Mouse (Mus musculus) v-Abl transformed pro-B cells (cell line): ENCODE measurements around the gene Parg.

Experiments used
- in situ Hi-C, 2 experiments: fragments of 400-800 bp; cut with MboI; formaldehyde crosslinking; loops; one replicate each; pipeline ENCODE4 v1.15.1; 2025; ENCODE audit not compliant: unreplicated experiment in 2 of 2

The Parg gene

DNA sequence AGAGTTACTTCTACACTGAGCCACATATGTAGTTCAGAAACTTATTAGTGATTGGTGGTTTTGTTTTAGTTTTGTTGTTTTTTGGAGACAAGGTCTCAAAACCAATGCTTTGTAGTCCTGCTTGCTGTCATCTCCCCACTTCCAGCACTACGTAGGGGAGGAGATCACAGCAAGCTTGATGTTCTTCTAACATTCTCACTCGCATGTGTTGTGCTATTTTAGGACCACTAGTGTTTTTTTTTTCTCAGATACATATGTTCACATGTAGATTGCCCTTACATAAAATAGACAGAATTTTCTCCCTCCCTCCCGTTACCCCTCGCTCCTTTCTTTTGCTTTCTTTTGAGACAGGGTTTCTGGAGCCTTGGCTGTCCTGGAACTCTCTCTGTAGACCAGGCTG is 31.6 kb upstream of the Parg start:
- in situ Hi-C loops: no loop called here

DNA sequence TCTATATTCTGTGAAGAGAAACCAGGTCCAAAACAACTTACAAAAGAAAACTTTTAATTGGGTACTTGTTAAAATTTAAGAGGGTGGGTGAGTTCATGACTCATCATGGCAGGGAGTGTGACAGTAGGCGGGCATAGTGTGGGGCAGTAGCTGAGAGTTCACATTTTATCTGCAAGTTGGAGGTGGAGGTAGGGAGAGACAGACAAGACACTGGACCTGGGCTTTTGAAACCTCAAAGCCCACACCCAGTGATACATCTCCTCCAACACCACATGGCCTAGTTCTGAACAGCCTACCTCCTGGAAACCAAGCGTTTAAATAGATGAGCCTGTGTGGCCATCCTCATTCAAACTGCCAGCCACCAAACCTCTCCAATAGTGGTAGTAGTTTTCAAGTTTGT is 26.4 kb upstream of the Parg start:
- in situ Hi-C loops: loop anchor here (25.0 kb wide), 2 partner anchors 513 to 813 kb away; no protein-coding TSS in a partner anchor

GRCm38 (mm10) chr14:32176590-32176989 is 25.2 kb upstream of the Parg start:
- in situ Hi-C loops: loop anchor here (25.0 kb wide), 2 partner anchors 514 to 814 kb away; no protein-coding TSS in a partner anchor

DNA sequence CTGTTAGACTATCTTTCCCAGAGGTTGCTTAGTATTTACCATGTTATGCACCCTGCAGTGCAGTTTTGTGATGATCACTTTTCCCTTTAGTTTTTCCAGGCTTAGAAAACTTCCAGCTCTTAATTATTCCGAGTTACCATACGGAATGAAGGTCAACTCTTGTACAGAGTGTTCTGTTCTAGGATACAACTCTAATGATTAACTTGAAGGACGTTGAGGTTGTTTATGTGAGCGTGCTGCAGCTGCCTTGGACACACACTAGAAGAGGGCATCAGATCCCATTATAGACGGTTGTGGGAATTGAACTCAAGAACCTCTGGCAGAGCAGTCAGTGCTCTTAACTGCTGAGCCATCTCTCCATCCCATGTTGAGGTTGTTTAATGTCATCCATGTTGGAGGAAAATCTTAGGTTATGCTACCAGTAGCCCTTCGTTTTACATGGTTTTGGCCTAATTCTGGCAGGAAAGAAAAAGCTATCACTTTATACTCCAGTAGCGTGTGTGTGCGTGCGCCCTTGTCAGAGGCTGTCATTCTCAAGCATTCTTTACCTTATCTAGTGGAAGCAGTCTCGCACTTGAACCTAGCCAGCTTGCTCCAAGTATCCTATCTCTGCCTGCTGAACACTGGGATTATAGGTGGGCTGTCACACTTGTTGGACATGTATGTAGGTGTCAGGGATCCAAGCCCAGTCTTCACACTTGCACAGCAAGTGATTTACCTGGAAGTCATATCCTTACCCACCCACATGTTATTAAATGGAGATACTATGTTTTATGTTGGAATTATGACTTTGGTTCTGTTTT is 22.2 kb upstream of the Parg start:
- in situ Hi-C loops: loop anchor here (25.0 kb wide), 2 partner anchors 517 to 817 kb away; no protein-coding TSS in a partner anchor

DNA sequence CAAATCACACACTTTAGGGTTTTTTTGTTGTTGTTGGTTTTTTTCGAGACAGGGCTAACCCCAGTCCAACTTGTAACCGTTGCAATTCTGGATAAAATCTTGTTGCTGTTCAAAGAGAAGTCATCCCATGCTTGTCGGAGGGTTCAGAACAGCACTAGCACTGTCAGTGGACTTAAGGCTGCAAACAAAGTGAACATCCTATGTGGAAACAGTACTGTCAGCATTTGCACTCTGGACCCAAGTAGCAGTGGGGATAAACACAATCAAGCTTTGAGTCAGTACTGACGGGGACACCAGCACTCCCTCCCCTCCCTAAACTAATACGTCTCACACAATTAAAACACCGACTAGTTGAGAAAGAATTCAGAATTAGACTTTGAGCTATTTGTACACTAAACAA is 20.9 kb upstream of the Parg start:
- in situ Hi-C loops: loop anchor here (25.0 kb wide), 2 partner anchors 519 to 819 kb away; no protein-coding TSS in a partner anchor

DNA sequence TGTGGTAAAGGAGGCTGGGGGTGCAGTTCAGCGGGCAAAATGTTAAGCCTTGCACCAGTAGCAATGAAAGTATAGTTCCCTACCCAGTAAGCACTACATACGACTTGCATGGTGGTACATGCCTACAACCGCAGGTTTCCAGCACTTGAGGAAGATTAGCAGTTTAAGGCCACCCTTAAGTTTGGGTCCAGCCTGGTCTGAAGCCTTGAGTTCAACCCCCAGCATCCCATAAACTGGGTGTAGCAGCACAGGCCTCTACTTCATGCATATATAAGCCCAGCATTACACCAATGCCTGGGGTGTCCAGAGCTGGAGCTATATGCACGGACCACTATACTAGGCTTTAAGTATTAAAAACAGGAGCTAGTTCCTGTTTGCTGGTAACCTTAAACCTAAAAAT is 17.9 kb upstream of the Parg start:
- in situ Hi-C loops: loop anchor here (25.0 kb wide), 2 partner anchors 522 to 822 kb away; no protein-coding TSS in a partner anchor

- in situ Hi-C loops: loop anchor here (5.0 to 25.0 kb wide), 8 partner anchors 66 to 829 kb away; partner anchors contain the start of genes Btd (in 1 of the 2), Dph3 (in 1 of the 2), Gm49387 (in 1 of the 2) and Hacl1 (in 1 of the 2)
These were observed 10.9 kb upstream of the Parg start for GRCm38 (mm10) chr14:32190627-32191391.

- in situ Hi-C loops: loop anchor here (5.0 to 25.0 kb wide), 8 partner anchors 67 to 830 kb away; partner anchors contain the start of genes Btd (in 1 of the 2), Dph3 (in 1 of the 2), Gm49387 (in 1 of the 2) and Hacl1 (in 1 of the 2)
These were observed 9.8 kb upstream of the Parg start for GRCm38 (mm10) chr14:32191926-32192325.

DNA sequence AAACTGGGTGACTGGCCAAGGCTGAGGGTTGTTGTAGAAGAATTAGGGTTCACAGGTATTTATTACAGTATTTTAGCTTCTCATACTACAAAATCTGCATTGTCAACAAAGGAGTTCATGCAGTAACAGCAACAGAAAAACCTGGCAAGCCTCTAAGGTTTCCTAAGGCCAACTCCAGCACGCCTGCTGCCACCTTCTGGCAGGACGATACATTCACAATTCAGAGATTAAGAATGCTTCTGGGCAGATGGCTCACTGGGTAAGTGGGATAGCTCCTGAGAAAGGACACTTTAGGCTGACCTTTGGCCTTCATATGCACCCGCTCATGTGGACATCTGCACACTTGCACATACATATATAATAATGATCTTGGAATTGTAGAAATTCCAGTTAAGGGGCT is 9.3 kb upstream of the Parg start:
- in situ Hi-C loops: loop anchor here (5.0 to 25.0 kb wide), 8 partner anchors 68 to 830 kb away; partner anchors contain the start of genes Btd (in 1 of the 2), Dph3 (in 1 of the 2), Gm49387 (in 1 of the 2) and Hacl1 (in 1 of the 2)

DNA sequence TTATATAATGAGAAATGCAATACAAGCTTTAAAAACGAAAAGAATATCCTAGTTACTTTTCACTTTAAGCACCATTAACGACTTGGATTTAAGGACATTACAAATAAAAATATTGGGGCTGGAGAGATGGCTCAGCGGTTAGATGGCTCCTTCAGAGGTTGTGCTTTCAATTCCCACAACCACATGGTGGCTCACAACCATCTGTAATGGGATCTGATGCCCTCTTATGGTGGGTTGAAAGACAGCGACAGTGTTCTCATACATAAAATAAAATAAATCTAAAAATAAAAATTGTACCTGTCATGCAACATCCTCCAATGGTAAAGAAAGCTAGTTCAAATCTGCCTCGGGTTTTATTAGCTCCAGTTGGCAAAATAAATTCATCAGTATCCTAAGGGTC is 8.2 kb upstream of the Parg start:
- in situ Hi-C loops: loop anchor here (5.0 to 25.0 kb wide), 8 partner anchors 69 to 831 kb away; partner anchors contain the start of genes Btd (in 1 of the 2), Dph3 (in 1 of the 2), Gm49387 (in 1 of the 2) and Hacl1 (in 1 of the 2)

DNA sequence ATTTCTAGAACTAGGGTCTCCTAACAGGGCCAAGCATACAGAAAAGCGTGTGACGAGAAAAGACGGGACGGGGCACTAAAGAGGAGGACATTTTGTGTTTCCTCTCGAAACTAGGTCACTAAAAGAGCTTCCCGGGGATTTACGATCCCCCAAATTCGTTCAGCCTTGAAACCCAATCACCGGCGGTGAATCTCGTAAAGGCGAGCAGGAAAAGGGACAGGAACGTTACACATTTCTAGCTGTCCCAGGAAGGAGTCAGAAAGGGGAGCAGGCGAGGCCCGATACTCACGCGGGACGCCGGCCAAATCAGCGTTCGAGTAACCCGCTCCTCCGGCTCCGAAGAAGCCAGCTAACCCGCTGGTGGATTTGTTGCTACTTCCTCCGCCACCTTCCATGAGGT is 395 bp upstream of the Parg start:
- in situ Hi-C loops: no loop called here

DNA sequence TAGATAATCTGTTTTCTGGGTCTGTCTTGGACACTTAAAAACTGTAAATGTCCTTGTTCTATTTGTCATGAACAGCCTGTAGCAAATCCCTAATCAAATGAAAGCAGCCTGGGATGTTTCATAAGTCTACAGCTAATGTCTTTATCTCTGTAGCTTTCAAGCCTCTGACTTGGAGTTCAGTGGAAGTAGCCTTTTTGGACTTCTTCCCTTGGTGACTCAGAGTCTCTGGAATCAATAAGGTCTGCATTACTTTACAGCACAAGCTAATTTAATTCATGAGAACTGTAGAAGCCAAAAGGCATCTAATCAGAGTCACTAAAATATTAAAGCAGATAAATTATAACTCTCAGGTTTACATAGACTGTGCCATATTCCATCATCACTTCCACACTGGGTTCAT is 24.9 kb downstream of the Parg start:
- in situ Hi-C loops: loop anchor here in 1 of 2 experiments (5.0 kb wide), 1 partner anchor 256 kb away; no protein-coding TSS in a partner anchor

DNA sequence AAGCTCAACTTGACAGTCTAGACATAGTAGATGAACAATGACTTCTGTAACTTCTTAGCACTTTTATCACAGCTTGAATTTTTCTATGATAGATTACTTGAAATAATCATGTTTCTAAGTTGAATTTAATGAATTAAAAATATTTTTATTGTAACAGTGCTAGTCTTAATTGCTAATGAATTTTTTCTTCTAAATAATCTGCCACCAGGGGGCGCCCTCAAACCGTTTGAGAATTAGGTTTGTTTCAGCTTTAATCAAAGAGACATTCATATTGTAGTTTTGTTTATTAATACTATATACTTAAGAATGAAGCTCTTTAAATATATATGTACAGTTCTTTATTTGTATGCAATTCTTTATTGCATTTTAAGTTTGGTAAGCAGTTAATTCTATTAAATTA is 27.2 kb downstream of the Parg start:
- in situ Hi-C loops: loop anchor here in 1 of 2 experiments (5.0 kb wide), 1 partner anchor 253 kb away; no protein-coding TSS in a partner anchor

GRCm38 (mm10) chr14:32242401-32242800 is 40.7 kb downstream of the Parg start:
- in situ Hi-C loops: loop anchor here in 1 of 2 experiments (5.0 kb wide), 1 partner anchor 230 kb away; no protein-coding TSS in a partner anchor

- in situ Hi-C loops: no loop called here
These were observed 44.3 kb downstream of the Parg start for GRCm38 (mm10) chr14:32246019-32246418.

GRCm38 (mm10) chr14:32249616-32250015 is 47.9 kb downstream of the Parg start:
- in situ Hi-C loops: loop anchor here in 1 of 2 experiments (25.0 kb wide), 1 partner anchor 738 kb away; the partner anchor contains the start of gene Lrrc18

DNA sequence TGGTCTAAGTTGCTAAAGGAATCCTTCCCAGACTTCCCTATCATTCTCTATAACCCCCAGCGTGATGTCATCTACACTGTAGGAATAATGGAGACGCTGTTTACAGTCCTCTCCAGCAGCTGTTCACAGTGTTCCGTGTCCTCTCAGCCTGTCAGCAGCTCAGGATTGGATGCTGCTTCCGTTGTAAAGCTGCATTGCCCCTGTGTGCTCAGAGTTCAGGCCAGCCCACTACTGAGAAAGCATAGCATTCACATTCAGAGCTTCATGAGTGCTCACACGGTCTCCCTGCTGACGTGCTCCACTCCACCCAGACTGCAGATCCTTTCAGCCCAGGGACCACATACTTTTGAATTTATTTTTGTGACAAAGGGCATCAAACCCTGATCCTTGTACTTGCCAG is 59.1 kb downstream of the Parg start:
- in situ Hi-C loops: loop anchor here in 1 of 2 experiments (25.0 kb wide), 1 partner anchor 726 kb away; the partner anchor contains the start of gene Lrrc18

- in situ Hi-C loops: loop anchor here in 1 of 2 experiments (25.0 kb wide), 1 partner anchor 726 kb away; the partner anchor contains the start of gene Lrrc18
These were observed 60.0 kb downstream of the Parg start for GRCm38 (mm10) chr14:32261741-32262140.

DNA sequence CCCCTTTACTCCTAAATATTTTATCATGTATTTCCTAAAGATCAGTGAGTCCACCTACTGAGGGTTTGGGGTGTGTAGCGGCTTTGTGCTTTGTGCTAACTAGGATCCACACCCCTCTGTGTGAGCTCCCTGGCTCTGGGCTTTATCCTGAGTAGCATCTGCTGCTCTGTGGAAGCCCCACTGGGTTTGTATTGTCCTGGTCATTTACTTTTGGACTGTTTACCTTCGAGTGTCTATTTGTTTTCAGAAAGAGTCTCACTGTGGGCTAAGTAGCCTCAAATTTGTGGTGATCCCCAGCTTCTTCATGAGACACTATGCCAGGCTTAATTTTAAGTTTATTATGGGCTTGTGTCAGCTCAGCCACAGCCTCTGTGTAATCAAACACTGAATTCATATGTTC is 67.2 kb downstream of the Parg start:
- in situ Hi-C loops: loop anchor here in 1 of 2 experiments (25.0 kb wide), 1 partner anchor 718 kb away; the partner anchor contains the start of gene Lrrc18

DNA sequence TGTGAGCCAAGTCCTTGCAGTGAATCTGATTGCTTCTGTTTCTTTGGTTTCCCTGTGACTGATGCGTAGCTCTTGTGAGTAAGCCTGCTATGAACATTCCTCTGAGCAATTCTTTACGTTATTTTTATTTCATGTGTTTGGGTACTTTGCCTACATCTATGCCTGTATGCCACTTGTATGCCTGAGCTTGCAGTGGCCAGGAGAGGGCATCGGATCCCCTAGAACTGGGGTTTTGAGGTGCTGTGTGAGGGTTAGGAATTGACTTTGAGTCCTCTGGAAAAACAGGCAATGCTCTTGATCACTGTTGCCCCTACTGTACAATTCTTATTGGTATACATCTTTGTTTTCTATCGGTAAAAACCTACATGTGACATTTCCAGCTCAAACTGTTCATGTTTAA is 67.8 kb downstream of the Parg start:
- in situ Hi-C loops: loop anchor here in 1 of 2 experiments (25.0 kb wide), 1 partner anchor 718 kb away; the partner anchor contains the start of gene Lrrc18
